Mouse (Mus musculus) neural tube, embryonic 12.5 days (tissue): ENCODE data around the gene Gins3. TPM values are rescaled to one million over a fixed set of nuclear protein-coding genes. Genes with fewer than 3 reads are reported as not detected.
"Not testable (repeated sequence)": the region's sequence is repeated elsewhere in the genome, so short reads cannot be mapped to it uniquely, and the experiment has no call there.

ENCODE experiments used
- ATAC-seq: fragments of 200-750 bp; cut with Nextera tagmentation; 2 replicates; pipeline ENCODE4 v1.8.0; 2017; ENCODE audit warnings: low read depth, mild to moderate bottlenecking, moderate TSS enrichment, moderate library complexity; ENCODE audit not compliant: low FRiP score
- H3K27ac ChIP-seq: fragments of 300-500 bp; sonication (generic); 2 replicates; pipeline ENCODE4 v1.5.1; 2016
- H3K27me3 ChIP-seq: fragments of 300-500 bp; sonication (generic); replicated peaks from 2 replicates; pipeline ENCODE4 v1.6.1; 2016; ENCODE audit warnings: mild to moderate bottlenecking
- H3K36me3 ChIP-seq: fragments of 300-500 bp; sonication (generic); 2 replicates; pipeline ENCODE4 v1.6.1; 2016; ENCODE audit warnings: mild to moderate bottlenecking
- H3K4me1 ChIP-seq: fragments of 300-500 bp; sonication (generic); 2 replicates; pipeline ENCODE4 v1.6.1; 2016
- H3K4me2 ChIP-seq: fragments of 300-500 bp; sonication (generic); replicated peaks from 2 replicates; pipeline ENCODE4 v1.6.1; 2016; ENCODE audit warnings: mild to moderate bottlenecking
- H3K4me3 ChIP-seq: fragments of 300-500 bp; sonication (generic); 2 replicates; pipeline ENCODE4 v1.5.1; 2016
- H3K9ac ChIP-seq: fragments of 300-500 bp; sonication (generic); 2 replicates; pipeline ENCODE4 v1.6.1; 2016; ENCODE audit warnings: mild to moderate bottlenecking
- H3K9me3 ChIP-seq: fragments of 300-500 bp; sonication (generic); 2 replicates; pipeline ENCODE4 v1.6.1; 2016; ENCODE audit warnings: mild to moderate bottlenecking
- WGBS: fragments of 180-500 bp; shearing (Covaris S2); methylation state at CpG from one replicate; pipeline ENCODE4 v1.1.7; 2016; 5-methylcytosine and 5-hydroxymethylcytosine counted together
- polyA plus RNA-seq: library from polyadenylated mRNA; unstranded; fragments of >200 nt; fragmentation: Nextera tagmentation; extraction: Ambion mirVana; gene quantifications from 2 replicates; pipeline ENCODE4 v1.2.1, GENCODE M21; 2016

The Gins3 gene
- polyA plus RNA-seq, result 16.1 and 17.2 TPM in 2 replicates

DNA sequence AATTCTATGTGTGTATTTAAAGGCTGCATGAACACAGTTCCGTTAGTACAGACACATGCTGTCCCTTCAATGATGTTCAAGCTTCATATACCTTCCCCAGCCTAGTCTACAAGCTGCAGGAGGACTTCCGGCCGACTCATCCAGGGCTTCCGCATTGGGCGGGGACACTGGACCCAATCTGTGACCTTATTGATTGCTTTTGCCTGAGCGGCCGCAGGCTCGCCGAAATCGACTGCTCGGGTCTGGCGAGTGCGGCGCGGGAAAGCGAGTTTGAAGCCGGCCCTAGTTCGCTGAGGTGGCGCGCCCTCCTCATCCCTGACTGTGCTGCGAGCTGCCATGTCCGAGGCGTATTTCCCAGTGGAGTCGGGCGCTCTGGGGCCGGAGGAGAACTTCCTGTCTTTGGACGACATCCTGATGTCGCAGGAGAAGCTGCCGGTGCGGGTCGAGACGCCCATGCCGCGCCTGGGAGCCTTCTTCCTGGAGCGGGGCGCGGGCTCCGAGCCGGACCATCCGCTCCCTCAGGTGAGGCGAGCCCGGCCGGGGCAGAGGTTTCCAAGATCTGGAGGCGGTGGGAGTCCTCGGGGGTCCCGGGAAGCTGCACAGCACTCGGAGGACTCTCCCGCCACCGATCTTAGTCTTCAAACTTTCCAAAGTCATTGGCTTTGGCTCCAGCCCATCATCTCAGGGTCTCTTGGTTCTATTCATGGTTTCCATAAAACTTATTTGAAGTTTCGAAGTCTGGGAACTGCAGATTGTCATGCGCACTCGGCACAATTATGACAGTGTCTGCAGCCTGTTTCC is at the start of gene Gins3:
Gene Gins3, plus strand, starts transcription at position 192 of the 801 bp plus-strand sequence.
- no peaks in the 10 kb centered on the region for H3K9me3 ChIP-seq
- H3K4me1 ChIP-seq, result peaks cover 5% of the 10 kb centered on the region
- peak within 1 kb of the TSS; percentile 57 for H3K9ac ChIP-seq
- ATAC-seq, result peak; percentile 95
- H3K4me2 ChIP-seq, result peak within 1 kb of the TSS; percentile 86
- no peaks in the 10 kb centered on the region for H3K27me3 ChIP-seq
- H3K27ac ChIP-seq, result no peak within 1 kb of the TSS
- no peaks in the 10 kb centered on the region for H3K36me3 ChIP-seq
- H3K4me3 ChIP-seq, result peak within 1 kb of the TSS; percentile 87
- WGBS, result 1% methylated on average over 52 of the region's 52 CpGs

- Histone ChIP-seq H3K4me3 (no peak overlapping the region), H3K27me3 (no peaks in the 10 kb centered on the region), H3K36me3 (no peaks in the 10 kb centered on the region), H3K4me2 (no peak overlapping the region), H3K4me1 (no peaks in the 10 kb centered on the region), H3K27ac (no peak overlapping the region), H3K9me3 (no peaks in the 10 kb centered on the region), H3K9ac (no peak overlapping the region)
- 80% methylated on average over 1 of the region's 1 CpGs for WGBS
- ATAC-seq, result no peak
Measured at GRCm38 (mm10) chr8:95587339-95587738, 45.9 kb upstream of the Gins3 start.

DNA sequence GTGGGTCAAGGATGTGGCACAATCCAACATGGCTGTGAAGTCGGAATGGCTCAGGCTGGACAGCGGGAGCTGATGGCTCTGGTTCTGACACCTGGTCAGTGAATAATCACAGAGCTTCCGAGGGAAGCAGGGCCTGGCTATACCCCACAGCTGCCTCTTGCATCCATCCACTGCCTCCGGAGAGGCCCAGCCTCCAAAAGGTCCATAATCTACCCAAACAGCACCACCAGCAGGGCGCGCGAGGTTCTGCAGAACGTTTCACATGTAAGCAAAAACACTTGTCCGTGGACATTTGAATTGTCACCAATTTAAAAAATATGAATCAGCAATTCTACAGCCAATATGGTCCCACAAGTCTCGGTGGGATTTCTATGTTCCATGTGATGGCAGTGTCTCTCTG is 44.0 kb upstream of the Gins3 start:
- H3K9ac ChIP-seq, result no peak overlapping the region
- ATAC-seq, result no peak
- H3K36me3 ChIP-seq, result no peaks in the 10 kb centered on the region

GRCm38 (mm10) chr8:95590539-95590938 is 42.7 kb upstream of the Gins3 start:
- WGBS, result 84% methylated on average over 4 of the region's 4 CpGs

More for the DNA sequence above, 44.0 kb upstream of the Gins3 start:
- no peaks in the 10 kb centered on the region for H3K27me3 ChIP-seq
- no peak overlapping the region for H3K4me3 ChIP-seq
- no peaks in the 10 kb centered on the region for H3K4me1 ChIP-seq
- H3K4me2 ChIP-seq, result no peak overlapping the region
- 72% methylated on average over 10 of the region's 10 CpGs for WGBS
- H3K9me3 ChIP-seq, result no peaks in the 10 kb centered on the region
- H3K27ac ChIP-seq, result no peak overlapping the region

DNA sequence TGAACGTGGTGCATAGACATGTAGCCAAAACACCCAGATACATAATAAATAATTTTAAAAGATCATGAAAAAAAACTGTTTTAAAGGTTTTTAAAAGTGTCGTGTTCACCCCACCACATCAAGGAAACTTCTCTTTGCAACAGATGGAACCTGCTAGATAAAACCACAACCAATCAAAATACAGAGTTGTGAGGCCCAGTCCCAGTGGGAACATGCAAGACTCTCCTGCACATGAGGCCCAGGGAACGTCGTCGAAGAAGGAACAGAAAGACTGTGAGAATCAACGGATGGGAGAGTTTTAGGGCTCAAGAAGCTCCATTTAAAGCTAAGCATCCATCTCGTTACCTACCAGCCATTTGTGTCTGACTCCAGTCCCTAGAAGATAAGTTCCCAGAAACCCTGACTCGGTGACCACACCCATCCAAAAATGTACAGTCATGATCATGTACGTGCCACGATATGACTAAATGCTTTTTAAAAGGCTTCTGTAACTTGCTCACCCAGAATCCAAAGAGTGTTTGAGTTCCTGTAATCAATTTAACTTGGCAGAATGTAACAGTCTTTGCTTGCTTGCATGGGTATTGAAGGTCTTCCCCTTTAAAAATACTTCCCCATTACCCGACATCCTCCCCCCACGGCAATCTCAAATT is 41.0 kb upstream of the Gins3 start:
- no peak overlapping the region for H3K27ac ChIP-seq
- no peaks in the 10 kb centered on the region for H3K9me3 ChIP-seq
- ATAC-seq, result no peak
- 88% methylated on average over 12 of the region's 12 CpGs for WGBS
- no peaks in the 10 kb centered on the region for H3K36me3 ChIP-seq
- no peaks in the 10 kb centered on the region for H3K27me3 ChIP-seq
- no peak overlapping the region for H3K4me3 ChIP-seq
- H3K4me1 ChIP-seq, result no peaks in the 10 kb centered on the region
- no peak overlapping the region for H3K9ac ChIP-seq
- no peak overlapping the region for H3K4me2 ChIP-seq

More at GRCm38 (mm10) chr8:95590539-95590938, 42.7 kb upstream of the Gins3 start:
- no peak overlapping the region for H3K4me3 ChIP-seq
- H3K4me2 ChIP-seq, result no peak overlapping the region
- no peak overlapping the region for H3K27ac ChIP-seq
- H3K27me3 ChIP-seq, result no peaks in the 10 kb centered on the region
- H3K9ac ChIP-seq, result no peak overlapping the region
- no peaks in the 10 kb centered on the region for H3K4me1 ChIP-seq
- H3K9me3 ChIP-seq, result no peaks in the 10 kb centered on the region
- ATAC-seq, result no peak
- H3K36me3 ChIP-seq, result no peaks in the 10 kb centered on the region

GRCm38 (mm10) chr8:95593439-95594393 is 39.5 kb upstream of the Gins3 start:
- Histone ChIP-seq H3K9ac (no peak overlapping the region), H3K27me3 (no peaks in the 10 kb centered on the region), H3K4me1 (no peaks in the 10 kb centered on the region), H3K36me3 (no peaks in the 10 kb centered on the region), H3K4me2 (no peak overlapping the region), H3K27ac (no peak overlapping the region), H3K4me3 (no peak overlapping the region), H3K9me3 (no peaks in the 10 kb centered on the region)
- 92% methylated on average over 7 of the region's 7 CpGs for WGBS
- no peak for ATAC-seq

DNA sequence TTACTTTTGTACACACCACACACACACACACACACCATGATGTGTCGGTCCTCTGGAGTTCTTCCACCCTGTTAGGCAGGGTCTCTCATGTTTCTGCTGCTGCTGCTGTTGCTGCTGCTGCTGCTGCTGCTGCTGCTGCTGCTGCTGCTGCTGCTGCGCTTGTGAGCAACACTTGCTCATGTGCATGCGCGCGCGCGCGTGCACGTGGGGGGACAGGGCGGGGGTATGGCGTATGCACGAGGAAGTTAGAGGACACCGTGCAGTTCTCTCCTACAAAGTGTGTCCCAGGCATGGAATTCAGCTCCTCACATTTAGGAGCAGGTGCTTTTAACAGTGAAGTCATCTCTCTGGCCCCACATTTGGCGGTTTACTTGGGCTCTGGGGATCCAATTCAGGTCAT is 38.1 kb upstream of the Gins3 start:
- no peak for ATAC-seq
- no peaks in the 10 kb centered on the region for H3K36me3 ChIP-seq
- no peak overlapping the region for H3K4me2 ChIP-seq
- no peaks in the 10 kb centered on the region for H3K27me3 ChIP-seq
- no peak overlapping the region for H3K4me3 ChIP-seq
- WGBS, result 90% methylated on average over 14 of the region's 14 CpGs
- H3K9me3 ChIP-seq, result no peaks in the 10 kb centered on the region
- H3K4me1 ChIP-seq, result no peaks in the 10 kb centered on the region
- no peak overlapping the region for H3K27ac ChIP-seq
- no peak overlapping the region for H3K9ac ChIP-seq

- ATAC-seq, result no peak
- no peak overlapping the region for H3K4me2 ChIP-seq
- no peak overlapping the region for H3K4me3 ChIP-seq
- no peaks in the 10 kb centered on the region for H3K4me1 ChIP-seq
- no peaks in the 10 kb centered on the region for H3K36me3 ChIP-seq
- no peak overlapping the region for H3K9ac ChIP-seq
- WGBS, result 70% methylated on average over 4 of the region's 4 CpGs
- no peaks in the 10 kb centered on the region for H3K27me3 ChIP-seq
- H3K27ac ChIP-seq, result no peak overlapping the region
- no peaks in the 10 kb centered on the region for H3K9me3 ChIP-seq
Measured at GRCm38 (mm10) chr8:95596841-95597241, 36.4 kb upstream of the Gins3 start.

- Histone ChIP-seq H3K4me3 (no peak overlapping the region), H3K27ac (no peak overlapping the region), H3K9me3 (no peaks in the 10 kb centered on the region), H3K27me3 (no peaks in the 10 kb centered on the region), H3K4me2 (peak overlapping the region; percentile 30; the same call in 1 of the 2 replicates), H3K9ac (no peak overlapping the region), H3K36me3 (no peaks in the 10 kb centered on the region), H3K4me1 (no peaks in the 10 kb centered on the region)
- 12% methylated on average over 11 of the region's 11 CpGs for WGBS
- peak; percentile 58; the same call in 1 of the 2 replicates for ATAC-seq
Measured at GRCm38 (mm10) chr8:95599861-95600260, 33.4 kb upstream of the Gins3 start.

- Histone ChIP-seq H3K9ac (no peak overlapping the region), H3K4me3 (no peak overlapping the region), H3K4me1 (no peaks in the 10 kb centered on the region), H3K4me2 (no peak overlapping the region), H3K27me3 (no peaks in the 10 kb centered on the region), H3K27ac (no peak overlapping the region), H3K9me3 (no peaks in the 10 kb centered on the region), H3K36me3 (no peaks in the 10 kb centered on the region)
- ATAC-seq, result no peak
- 79% methylated on average over 15 of the region's 15 CpGs for WGBS
Measured at GRCm38 (mm10) chr8:95601306-95601705, 31.9 kb upstream of the Gins3 start.

GRCm38 (mm10) chr8:95602168-95602567 is 31.1 kb upstream of the Gins3 start:
- Histone ChIP-seq H3K36me3 (no peaks in the 10 kb centered on the region), H3K4me1 (no peaks in the 10 kb centered on the region), H3K27ac (no peak overlapping the region), H3K4me3 (no peak overlapping the region), H3K9me3 (no peaks in the 10 kb centered on the region), H3K4me2 (no peak overlapping the region), H3K27me3 (no peaks in the 10 kb centered on the region), H3K9ac (no peak overlapping the region)
- WGBS, result 85% methylated on average over 2 of the region's 2 CpGs
- no peak for ATAC-seq

GRCm38 (mm10) chr8:95606509-95606908 is 26.7 kb upstream of the Gins3 start:
- not testable (repeated sequence) for H3K27ac ChIP-seq, H3K9ac ChIP-seq, ATAC-seq, H3K4me2 ChIP-seq, H3K36me3 ChIP-seq, H3K9me3 ChIP-seq, H3K4me1 ChIP-seq, H3K27me3 ChIP-seq, H3K4me3 ChIP-seq
- WGBS, result 34% methylated on average over 4 of the region's 5 CpGs
